Comparison of ENCODE assay signal across 8 mouse cellular contexts in genomic region chr5:121451203-121451602, GRCm38 (mm10). TPM values are rescaled to one million over a fixed set of nuclear protein-coding genes. Genes with fewer than 3 reads are reported as not detected.
A peak's percentile ranks its signal among the peaks of the same experiment; 100 is the strongest.
DNase-seq lines count a peak whose midpoint lies in the region; ATAC-seq and TF ChIP-seq lines count a peak whose summit lies in the region.

No protein-coding gene starts in this region.

- peaks cover 21% of the 10 kb centered on the region for H3K36me3 ChIP-seq in intestine, embryonic 15.5 days
- H3K36me3 ChIP-seq in midbrain, embryonic 16.5 days (ENCODE audit: control insufficient read depth, insufficient read depth, low read length) = peaks cover 15% of the 10 kb centered on the region

- DNase-seq in left cerebral cortex, adult 2 months (ENCODE audit: extremely low spot score in 1 of 2, low spot score in 2 of 2) = no peak
- no peak for DNase-seq in left cerebral cortex, postnatal 10 days (ENCODE audit: extremely low spot score in 1 of 2, low spot score in 2 of 2)
- no peak for DNase-seq in urinary bladder, adult 18-20 months (ENCODE audit: low spot score in 2 of 2)
- DNase-seq in layer of hippocampus, postnatal 25 days (ENCODE audit: extremely low spot score in 1 of 2, low spot score in 1 of 2) = no peak
- DNase-seq in right cerebral cortex, adult 18-20 months = no peak

- 20% methylated on average over 8 of the region's 8 CpGs for WGBS in intestine, embryonic 15.5 days
- 22% methylated on average over 8 of the region's 8 CpGs for WGBS in midbrain, embryonic 16.5 days

- intact Hi-C loops in left cerebral cortex, adult 2 months (cut with DNase I) = no loop called here
- intact Hi-C loops in left cerebral cortex, postnatal 10 days (cut with DNase I) = no loop called here

- ATAC-seq in intestine, embryonic 15.5 days = no peak
- no peak for ATAC-seq in midbrain, embryonic 16.5 days

- no peak for TF ChIP-seq POLR2A in embryonic fibroblast, embryonic 13.5 days (IDR thresholded peaks at IDR 0.05; ENCODE audit: low read depth, low read length)

- H3K9me3 ChIP-seq in intestine, embryonic 15.5 days = no peaks in the 10 kb centered on the region
- H3K9me3 ChIP-seq in midbrain, embryonic 16.5 days (replicated peaks; ENCODE audit: control insufficient read depth, low read length, poor library complexity, severe bottlenecking) = no peaks in the 10 kb centered on the region

- peak overlapping the region; percentile 94 for H3K9ac ChIP-seq in intestine, embryonic 15.5 days
- peak overlapping the region; percentile 91 for H3K9ac ChIP-seq in midbrain, embryonic 16.5 days (ENCODE audit: low read depth, low read length)

- H3K27ac ChIP-seq in left cerebral cortex, adult 2 months = peak overlapping the region; percentile 96
- no peak overlapping the region for H3K27ac ChIP-seq in embryonic fibroblast, embryonic 13.5 days (ENCODE audit: insufficient read depth, low read length)
- 0 out of 2 replicates have a peak overlapping the region, but pooled peaks have one; percentile 94 for H3K27ac ChIP-seq in intestine, embryonic 15.5 days
- peak overlapping the region; percentile 94 for H3K27ac ChIP-seq in midbrain, embryonic 16.5 days (ENCODE audit: low read length)

- 0 out of 2 replicates have a peak, but pooled peaks cover 4% of the 10 kb centered on the region for H3K4me1 ChIP-seq in embryonic fibroblast, embryonic 13.5 days (ENCODE audit: control insufficient read depth, insufficient read depth, low read length)
- H3K4me1 ChIP-seq in intestine, embryonic 15.5 days (replicated peaks) = peaks cover 26% of the 10 kb centered on the region
- peaks cover 11% of the 10 kb centered on the region for H3K4me1 ChIP-seq in midbrain, embryonic 16.5 days (ENCODE audit: control insufficient read depth, insufficient read depth, low read length)

- TF ChIP-seq CTCF in left cerebral cortex, adult 2 months (IDR thresholded peaks at IDR 0.05) = no peak
- TF ChIP-seq CTCF in embryonic fibroblast, embryonic 13.5 days (IDR thresholded peaks at IDR 0.05; ENCODE audit: borderline replicate concordance, insufficient read depth, low read length) = no peak

- peak overlapping the region; percentile 91 for H3K4me2 ChIP-seq in intestine, embryonic 15.5 days (replicated peaks)
- peak overlapping the region; percentile 58 for H3K4me2 ChIP-seq in midbrain, embryonic 16.5 days (ENCODE audit: low read length)

- peak overlapping the region; percentile 67 for H3K4me3 ChIP-seq in left cerebral cortex, adult 2 months
- peak overlapping the region; percentile 84 for H3K4me3 ChIP-seq in embryonic fibroblast, embryonic 13.5 days (ENCODE audit: insufficient read depth, low read length)
- H3K4me3 ChIP-seq in intestine, embryonic 15.5 days (replicated peaks) = peak overlapping the region; percentile 87
- peak overlapping the region; percentile 81 for H3K4me3 ChIP-seq in midbrain, embryonic 16.5 days (ENCODE audit: low read depth, low read length)

- no peaks in the 10 kb centered on the region for H3K27me3 ChIP-seq in intestine, embryonic 15.5 days (replicated peaks)
- H3K27me3 ChIP-seq in midbrain, embryonic 16.5 days (ENCODE audit: control insufficient read depth, insufficient read depth, low read depth, low read length) = no peaks in the 10 kb centered on the region

RNA-seq across cellular contexts. Expression of gene Tmem116, which starts 0.5 kb away (rescaled TPM):
- 1 to 10 TPM; 7.5 to 8.7 TPM for total RNA-seq in left cerebral cortex, adult 2 months (2021)
- total RNA-seq in left cerebral cortex, postnatal 10 days (2021) = 1 to 10 TPM; 4.4 to 5.5 TPM
- polyA plus RNA-seq in embryonic fibroblast, embryonic 13.5 days (2011; ENCODE audit: insufficient read length, low read depth, missing spikeins) = 2.0 TPM in 1 of 2 replicates, not detected in the other
- polyA plus RNA-seq in intestine, embryonic 15.5 days (2015; fragmentation: Nextera tagmentation; extraction: Ambion mirVana) = 2.5 and 3.8 TPM in 2 replicates
- 1.9 and 2.2 TPM in 2 replicates for polyA plus RNA-seq in midbrain, embryonic 16.5 days (2015; fragmentation: Nextera tagmentation; extraction: Ambion mirVana)
- 1 to 10 TPM; 6.6 to 9.3 TPM for total RNA-seq in layer of hippocampus, postnatal 25 days (2021)

RNA-seq across cellular contexts. Expression of gene Erp29, which starts 1.1 kb away (rescaled TPM):
- total RNA-seq in left cerebral cortex, adult 2 months (2021) = 100 to 1,000 TPM; 129 to 136 TPM
- total RNA-seq in left cerebral cortex, postnatal 10 days (2021) = 100 to 1,000 TPM; 172 to 181 TPM
- 135 and 136 TPM in 2 replicates for polyA plus RNA-seq in embryonic fibroblast, embryonic 13.5 days (2011; ENCODE audit: insufficient read length, low read depth, missing spikeins)
- polyA plus RNA-seq in intestine, embryonic 15.5 days (2015; fragmentation: Nextera tagmentation; extraction: Ambion mirVana) = 173 and 204 TPM in 2 replicates
- 174 and 182 TPM in 2 replicates for polyA plus RNA-seq in midbrain, embryonic 16.5 days (2015; fragmentation: Nextera tagmentation; extraction: Ambion mirVana)
- total RNA-seq in layer of hippocampus, postnatal 25 days (2021) = 100 to 1,000 TPM; 131 to 154 TPM

RNA-seq across cellular contexts. Expression of gene Adam1b, which starts 52.0 kb away (rescaled TPM):
- under 1 TPM in 1 of 2 experiments, not detected in 1; 0.12 TPM for total RNA-seq in left cerebral cortex, adult 2 months (2021)
- total RNA-seq in left cerebral cortex, postnatal 10 days (2021) = not detected
- not detected in 2 replicates for polyA plus RNA-seq in embryonic fibroblast, embryonic 13.5 days (2011; ENCODE audit: insufficient read length, low read depth, missing spikeins)
- 0.08 TPM in 1 of 2 replicates, not detected in the other for polyA plus RNA-seq in intestine, embryonic 15.5 days (2015; fragmentation: Nextera tagmentation; extraction: Ambion mirVana)
- polyA plus RNA-seq in midbrain, embryonic 16.5 days (2015; fragmentation: Nextera tagmentation; extraction: Ambion mirVana) = not detected in 2 replicates
- under 1 TPM in 1 of 2 experiments, not detected in 1; 0.12 TPM for total RNA-seq in layer of hippocampus, postnatal 25 days (2021)

RNA-seq across cellular contexts. Expression of gene Naa25, which starts 53.5 kb away (rescaled TPM):
- 10 to 100 TPM; 42.9 to 43.3 TPM for total RNA-seq in left cerebral cortex, adult 2 months (2021)
- total RNA-seq in left cerebral cortex, postnatal 10 days (2021) = 10 to 100 TPM; 48.3 to 50.1 TPM
- polyA plus RNA-seq in embryonic fibroblast, embryonic 13.5 days (2011; ENCODE audit: insufficient read length, low read depth, missing spikeins) = 24.6 and 34.4 TPM in 2 replicates
- polyA plus RNA-seq in intestine, embryonic 15.5 days (2015; fragmentation: Nextera tagmentation; extraction: Ambion mirVana) = 46.3 and 48.0 TPM in 2 replicates
- polyA plus RNA-seq in midbrain, embryonic 16.5 days (2015; fragmentation: Nextera tagmentation; extraction: Ambion mirVana) = 54.0 and 55.0 TPM in 2 replicates
- 10 to 100 TPM; 39.4 to 41.2 TPM for total RNA-seq in layer of hippocampus, postnatal 25 days (2021)
